Mouse (Mus musculus) right cerebral cortex, postnatal 25 days (tissue): ENCODE data around the gene Map6.
A peak's percentile ranks its signal among the peaks of the same experiment; 100 is the strongest.

Source experiments
- DNase-seq: peaks from one replicate; pipeline ENCODE4 v3.0.0; 2022

Map6 gene

DNA sequence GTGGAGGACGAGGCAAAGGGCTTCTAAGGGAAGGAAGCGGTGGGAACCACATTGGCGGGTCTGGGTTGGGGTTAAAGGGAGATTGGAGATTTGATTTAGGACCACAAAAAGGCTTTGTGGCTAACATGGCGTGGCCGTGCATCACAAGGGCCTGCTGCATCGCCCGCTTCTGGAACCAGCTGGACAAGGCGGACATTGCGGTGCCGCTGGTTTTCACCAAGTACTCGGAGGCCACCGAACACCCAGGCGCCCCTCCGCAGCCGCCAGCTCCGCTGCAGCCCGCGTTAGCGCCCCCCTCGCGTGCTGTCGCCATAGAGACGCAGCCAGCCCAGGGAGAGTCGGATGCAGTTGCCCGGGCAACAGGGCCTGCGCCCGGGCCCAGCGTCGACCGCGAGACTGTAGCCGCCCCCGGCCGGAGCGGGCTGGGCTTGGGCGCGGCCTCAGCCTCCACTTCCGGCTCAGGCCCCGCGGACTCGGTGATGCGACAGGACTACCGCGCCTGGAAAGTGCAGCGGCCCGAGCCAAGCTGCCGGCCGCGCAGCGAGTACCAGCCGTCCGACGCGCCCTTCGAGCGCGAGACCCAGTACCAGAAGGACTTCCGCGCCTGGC, 754 bp downstream of the Map6 start:
- peak; percentile 89 for DNase-seq

DNA sequence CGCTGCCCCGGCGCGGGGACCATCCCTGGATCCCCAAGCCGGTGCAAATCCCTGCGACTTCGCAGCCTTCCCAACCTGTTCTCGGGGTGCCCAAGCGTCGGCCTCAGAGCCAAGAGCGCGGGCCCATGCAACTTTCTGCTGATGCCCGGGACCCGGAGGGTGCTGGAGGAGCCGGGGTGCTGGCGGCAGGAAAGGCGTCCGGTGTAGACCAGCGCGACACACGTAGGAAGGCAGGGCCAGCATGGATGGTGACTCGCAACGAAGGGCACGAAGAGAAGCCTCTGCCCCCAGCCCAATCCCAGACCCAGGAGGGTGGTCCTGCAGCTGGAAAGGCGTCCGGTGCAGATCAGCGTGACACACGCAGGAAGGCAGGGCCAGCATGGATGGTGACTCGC, 1.3 kb downstream of the Map6 start:
- DNase-seq = no peak

DNA sequence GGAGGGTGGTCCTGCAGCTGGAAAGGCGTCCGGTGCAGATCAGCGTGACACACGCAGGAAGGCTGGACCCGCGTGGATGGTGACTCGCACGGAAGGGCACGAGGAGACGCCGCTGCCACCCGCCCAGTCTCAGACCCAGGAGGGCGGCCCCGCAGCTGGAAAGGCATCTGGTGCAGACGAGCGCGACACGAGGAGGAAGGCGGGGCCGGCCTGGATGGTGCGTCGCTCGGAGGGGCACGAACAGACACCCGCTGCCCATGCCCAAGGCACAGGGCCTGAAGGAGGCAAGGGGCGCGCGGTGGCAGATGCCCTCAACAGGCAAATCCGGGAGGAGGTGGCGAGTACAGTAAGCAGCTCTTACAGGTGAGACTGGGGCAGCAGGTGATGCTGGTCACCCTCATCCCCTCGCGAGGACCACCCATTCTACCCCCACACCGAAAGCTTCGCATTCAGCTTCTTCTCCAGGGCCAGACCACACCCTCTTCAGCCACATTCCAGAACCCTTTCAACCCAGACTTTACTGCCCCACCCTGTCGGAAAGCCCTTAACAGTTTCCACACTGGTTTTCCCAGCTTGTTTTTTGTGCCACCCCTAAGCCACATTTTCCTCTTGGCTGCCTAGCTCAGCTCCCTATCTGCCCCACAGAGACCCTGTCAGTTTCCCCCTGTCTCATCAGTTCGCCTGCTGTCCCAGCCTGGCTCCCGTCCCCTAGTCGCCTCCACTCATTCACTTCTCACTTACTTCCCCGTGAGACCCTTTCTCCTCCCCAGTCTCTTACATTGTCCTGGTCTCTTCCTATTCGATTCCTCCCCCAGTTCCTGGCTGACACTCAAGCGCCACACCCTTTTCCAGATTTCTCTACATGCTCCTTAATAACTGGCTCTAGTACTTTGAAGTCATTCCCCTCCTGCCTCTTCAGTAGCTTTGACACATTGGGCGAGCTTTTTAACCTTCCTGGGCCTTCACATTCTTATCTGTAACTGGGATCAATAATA, 2.0 kb downstream of the Map6 start:
- DNase-seq = no peak

DNA sequence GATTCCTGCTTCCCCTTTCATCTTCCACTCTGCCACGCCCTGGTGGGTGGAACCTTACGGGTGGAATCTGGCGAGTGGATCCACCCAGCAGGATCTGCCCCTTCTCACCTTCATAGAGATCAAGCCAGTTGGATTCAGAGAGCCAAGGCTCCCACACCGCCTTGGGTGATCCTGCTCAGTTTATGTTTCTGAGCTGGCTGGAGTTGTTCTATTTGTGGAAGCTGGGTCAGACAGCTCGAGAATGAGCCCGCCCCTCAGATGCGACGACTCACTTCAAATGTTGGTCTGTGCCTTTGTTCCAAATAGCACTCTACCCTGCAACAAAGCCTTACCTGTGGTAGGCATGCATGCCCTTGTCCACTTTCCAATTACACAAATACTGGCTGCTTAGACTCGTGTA, 4.4 kb downstream of the Map6 start:
- no peak for DNase-seq

DNA sequence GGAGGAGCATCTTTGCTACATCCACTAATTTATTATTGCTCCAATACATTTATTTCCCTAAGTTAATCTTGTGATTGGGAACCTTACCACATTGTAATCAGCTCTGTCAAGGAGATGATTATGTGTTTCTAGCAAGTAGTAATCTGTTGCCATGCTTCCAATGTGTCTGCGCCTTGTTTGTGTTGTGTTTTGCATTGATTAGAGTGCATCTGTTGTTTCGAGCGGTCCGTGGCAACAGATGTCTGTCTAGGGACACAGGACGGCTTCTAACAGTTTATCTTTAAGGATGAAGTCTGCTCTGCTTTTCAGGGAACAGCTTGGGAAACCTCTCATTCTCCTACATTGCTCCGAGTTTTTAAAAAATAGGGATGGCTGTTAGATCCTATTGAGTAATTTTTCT, 7.9 kb downstream of the Map6 start:
- DNase-seq = no peak

DNA sequence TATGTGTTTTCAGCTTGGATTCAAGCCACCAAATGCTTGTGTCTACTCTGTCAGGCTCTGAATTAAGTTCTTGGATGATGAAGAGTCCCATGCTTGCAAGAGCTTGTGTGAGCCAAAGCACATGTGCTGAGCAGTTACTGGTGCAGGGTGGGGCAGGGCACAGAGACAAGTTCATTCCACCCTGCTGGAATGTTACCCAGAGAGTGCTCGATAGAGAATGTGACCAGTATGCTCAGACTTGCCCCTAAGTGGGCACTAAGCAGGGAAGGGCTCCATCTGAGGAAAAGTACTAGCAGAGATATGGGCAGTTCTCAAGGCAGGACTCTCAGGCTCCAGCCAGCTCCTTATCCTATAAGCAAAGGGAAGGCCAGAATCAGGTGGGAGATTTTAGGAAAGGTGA, 9.4 kb downstream of the Map6 start:
- DNase-seq = no peak

DNA sequence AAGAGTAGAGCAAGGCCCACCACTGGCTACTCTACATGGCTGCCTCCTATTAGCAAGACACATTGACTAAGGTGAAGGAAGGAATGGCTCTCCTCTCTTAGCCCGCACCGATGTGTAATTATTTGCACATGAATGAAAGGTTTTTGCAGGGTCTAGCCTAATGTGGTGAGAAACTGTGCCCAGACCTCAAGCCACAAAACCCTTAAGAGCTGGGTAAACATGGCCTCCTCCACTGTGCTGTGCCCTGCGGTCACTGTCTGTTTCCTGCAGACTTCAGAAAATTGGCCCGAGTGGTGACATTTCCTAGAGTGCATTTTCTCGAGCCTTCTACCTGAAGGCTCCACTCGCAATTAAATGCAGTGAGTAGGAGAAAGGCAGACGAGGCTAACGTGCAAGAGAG, 11.1 kb downstream of the Map6 start:
- DNase-seq = no peak

DNA sequence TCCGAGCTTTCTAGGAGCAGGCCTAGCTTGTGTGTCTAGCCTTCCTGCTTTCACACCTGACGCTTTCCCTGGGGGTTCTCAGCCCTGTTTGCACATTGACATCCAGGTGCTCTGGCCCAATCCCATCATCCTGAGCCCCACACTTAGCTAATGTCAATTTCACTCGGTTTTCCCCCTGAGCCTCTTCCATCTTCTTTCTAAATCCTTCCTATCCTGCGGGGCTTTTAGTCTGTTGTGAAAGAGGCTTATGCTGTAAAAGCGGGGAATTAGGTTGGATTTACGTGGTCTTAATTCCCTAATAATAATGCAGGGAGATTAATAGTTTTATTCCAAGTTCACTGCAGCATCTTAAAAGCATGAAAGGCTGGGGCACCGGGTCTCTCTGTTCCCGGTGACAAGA, 12.3 kb downstream of the Map6 start:
- no peak for DNase-seq

DNA sequence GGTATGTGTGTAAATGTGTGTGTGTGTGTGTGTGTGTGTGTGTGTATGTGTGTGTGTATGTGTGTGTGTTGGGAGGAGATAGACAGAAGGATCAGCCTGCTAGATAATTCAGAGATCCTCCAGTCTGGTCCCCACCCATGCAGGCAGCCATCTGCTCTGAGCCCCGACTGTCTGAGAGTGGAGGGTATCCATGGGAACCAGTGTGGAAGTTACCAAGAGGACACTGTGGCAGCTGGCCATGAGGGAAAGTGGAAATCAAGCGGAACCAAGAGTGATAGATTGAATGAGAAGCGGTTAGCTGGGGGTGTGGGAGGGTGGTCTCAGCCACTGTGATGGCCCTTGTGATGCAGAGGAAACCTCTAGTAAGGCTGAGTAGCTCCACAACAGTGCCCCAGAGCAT, 20.0 kb downstream of the Map6 start:
- peak; percentile 60 for DNase-seq

DNA sequence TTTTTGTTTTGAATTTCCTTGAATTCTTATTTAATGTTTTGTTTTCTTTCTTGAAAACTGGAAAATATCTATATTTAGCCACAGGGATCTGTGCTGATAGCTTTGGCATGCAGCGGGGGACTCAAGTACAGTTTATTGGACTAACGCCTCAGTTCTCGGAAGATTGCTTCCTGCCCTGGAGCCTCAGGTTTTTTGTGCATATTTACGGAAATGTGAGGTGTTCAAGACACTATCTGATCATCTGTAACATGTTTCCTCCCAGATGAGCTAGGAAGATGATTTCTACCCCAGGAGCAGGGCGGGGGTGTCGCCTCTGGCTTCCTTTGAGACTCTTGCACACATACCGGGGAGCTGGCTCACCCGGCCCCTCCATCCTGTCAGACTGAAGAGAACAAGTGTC, 22.8 kb downstream of the Map6 start:
- DNase-seq = no peak

DNA sequence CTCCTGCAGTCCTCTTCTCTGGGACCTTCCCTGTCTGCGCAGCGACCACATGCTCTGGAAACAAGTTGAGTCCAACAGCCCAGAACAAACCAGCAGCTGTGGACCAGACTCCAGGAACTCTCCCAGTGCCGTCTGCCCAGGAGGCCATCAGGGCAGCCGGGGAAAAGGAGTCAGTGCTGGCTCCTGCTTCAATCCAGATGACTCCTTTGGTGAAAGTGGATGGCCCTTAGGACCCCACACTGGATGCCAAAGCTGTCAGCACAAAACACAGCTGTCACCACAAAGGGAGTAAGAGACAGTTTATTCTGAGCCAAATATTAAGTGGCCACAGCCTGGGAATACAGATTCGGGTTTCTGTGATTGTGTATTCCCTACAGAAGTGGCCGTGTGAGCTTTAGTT, 23.7 kb downstream of the Map6 start:
- no peak for DNase-seq

DNA sequence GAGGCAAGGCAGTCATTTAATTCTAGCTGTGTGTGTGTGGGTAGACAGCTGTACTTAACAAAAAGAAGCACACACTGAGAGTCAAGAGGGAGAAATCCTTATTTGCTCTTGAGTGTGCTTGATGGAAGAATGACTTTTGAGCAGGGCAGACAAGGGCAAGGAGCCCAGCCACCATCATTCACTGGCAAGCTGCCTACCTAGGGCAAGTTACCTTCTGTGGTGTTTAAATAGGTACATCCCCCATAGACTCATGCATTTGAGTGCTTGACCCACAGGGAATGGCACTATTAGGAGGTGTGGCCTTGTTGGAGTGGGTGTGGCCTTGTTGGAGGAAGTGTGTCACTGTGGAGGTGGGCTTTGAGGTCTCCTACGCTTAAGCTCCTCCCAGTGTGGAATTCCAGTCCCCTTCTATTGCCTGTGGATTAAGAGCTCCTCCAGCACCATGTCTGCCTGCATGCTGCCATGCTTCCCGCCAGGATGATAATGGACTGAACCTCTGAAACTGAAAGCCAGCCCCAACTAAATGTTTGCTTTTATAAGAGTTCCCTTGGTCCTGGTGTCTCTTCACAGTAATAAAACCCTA, 27.0 kb downstream of the Map6 start:
- no peak for DNase-seq

DNA sequence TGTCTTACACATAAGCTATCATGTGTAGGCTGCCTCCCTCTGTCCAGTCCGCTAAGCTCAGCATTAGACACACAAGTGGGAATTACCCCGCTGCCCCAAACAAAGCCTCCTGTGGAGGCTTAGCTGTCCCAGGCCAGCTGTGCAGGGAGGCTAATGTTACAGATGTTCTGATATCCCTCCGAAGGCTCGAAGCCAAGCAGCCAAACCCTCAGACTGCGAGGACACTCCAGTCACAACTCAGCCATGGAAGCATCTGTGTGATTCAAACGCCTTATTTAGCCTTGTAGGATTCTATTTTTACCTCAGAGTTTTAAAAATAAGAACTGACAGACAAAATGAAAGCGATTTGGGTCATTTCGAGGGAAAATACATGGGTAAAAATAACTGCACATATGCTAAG, 27.9 kb downstream of the Map6 start:
- peak; percentile 21 for DNase-seq

DNA sequence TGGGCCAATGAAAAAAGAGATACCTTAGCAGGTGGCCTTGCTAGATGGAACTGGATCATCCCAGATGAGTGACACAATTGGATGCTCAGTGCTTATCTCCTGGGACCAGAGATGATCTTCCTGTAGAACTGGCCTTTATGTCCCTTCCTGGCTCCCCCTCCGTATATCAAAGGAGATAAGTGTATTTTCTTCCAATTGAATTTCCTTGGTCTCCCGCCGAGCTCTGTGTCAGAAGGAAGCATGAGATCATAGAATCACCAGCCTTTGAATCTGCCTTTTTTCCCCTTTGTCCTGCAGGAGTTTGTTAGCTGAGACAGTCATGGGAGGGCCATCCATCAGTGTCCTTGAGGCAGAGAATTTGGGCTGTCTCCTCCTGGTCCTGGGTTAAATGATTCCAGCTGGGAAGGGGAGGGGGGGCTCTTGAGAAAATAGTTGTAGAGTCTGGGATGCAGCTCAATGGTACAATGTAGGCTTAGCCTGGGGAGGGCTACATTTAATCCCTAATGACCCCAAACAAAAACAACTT, 33.5 kb downstream of the Map6 start:
- no peak for DNase-seq

DNA sequence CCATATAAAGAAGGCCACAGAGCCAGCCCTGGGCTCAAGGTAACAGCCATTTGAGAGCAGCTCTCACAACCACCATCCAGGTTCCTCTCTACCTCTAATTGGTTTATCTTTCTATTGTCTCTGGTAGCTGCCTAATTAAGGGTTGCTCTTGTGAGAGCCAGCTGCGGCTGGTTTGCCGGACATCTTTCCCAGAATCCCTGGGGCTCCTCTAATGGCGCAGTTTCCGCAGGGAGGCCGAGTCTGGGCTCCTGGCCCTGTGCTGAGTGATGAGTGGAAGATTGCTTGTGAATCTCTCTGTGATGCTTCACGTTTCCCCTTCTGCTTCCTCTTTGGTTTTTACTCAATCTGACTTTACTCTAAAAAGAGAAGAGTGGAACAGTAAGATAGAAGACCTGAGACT, 36.8 kb downstream of the Map6 start:
- no peak for DNase-seq

DNA sequence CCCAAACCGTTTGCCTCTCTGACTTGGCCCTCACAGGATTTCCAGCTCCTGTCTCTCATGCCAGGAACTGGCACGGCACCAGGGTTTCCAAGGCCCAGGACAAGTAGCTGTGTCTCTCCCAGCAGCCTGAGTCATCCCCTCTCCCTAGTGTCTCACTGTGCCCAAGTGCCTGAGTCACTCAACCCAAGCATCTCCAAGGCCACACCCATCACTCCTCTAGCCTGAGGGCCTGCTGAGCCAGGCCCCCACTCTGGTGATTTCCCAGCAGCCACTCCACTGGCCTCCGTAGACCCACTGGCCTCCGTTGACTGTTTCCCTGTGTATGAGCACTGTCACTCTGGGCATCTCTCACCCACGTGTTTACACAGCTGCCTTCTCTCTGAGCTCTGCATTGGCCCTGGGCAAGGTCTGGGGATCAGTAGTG, 37.7 kb downstream of the Map6 start:
- peak; percentile 31 for DNase-seq

DNA sequence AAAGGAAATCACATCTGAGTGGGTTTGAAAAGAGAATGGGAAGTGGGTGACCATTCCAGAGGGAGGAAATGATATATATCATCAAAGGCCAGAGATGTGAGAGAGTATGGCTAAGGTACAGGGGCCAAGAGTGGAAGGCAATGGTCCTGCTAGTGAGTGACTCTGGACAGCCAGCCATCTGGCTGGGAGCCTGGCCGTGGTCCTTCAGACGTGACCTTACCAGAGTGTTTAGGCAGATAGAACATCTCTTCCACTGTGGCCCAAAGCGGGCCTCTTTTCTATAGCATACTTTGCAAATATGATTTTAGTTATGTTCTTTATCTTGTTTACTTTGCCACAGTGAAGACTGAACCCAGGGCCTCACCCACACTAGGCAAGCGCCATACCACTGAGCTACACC, 38.4 kb downstream of the Map6 start:
- no peak for DNase-seq

DNA sequence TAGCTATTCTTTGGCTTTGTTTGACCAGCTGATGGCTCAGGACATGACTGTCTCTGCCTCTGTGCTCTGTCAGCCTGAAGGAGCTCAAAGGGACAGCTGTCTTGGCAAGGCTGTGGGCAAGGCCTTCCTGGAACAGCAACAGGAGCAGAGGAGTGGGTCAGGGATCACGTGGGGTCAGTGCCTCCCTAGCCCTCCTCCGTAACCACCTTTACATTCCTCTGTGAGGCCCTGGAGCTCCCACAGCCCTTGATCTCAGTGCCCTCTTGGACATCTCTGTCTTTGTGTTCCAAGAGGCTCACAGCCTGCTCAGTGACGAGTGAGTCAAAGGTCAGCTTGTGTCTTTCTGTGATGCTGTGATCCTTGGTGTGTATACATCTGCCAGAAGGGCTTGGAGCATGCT, 39.4 kb downstream of the Map6 start:
- no peak for DNase-seq

DNA sequence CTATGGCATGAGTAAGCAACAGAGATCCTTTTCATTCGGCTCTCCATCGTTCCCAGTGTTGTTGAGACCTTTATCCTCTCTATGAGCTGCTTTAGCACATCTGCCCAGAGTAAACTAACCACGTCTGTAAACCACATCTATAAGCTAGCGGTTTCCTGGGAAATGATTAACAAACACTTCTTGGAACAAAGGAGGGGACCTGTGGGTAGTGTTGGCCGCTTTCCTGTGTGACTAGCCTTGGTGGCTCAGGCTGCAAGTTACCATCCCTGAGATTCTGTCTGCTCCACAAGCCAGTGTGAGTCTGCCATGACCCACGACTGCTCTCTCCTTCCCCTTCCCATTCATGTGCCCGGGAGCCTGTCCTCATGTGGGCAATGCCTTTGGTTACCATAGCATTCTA, 44.2 kb downstream of the Map6 start:
- no peak for DNase-seq

DNA sequence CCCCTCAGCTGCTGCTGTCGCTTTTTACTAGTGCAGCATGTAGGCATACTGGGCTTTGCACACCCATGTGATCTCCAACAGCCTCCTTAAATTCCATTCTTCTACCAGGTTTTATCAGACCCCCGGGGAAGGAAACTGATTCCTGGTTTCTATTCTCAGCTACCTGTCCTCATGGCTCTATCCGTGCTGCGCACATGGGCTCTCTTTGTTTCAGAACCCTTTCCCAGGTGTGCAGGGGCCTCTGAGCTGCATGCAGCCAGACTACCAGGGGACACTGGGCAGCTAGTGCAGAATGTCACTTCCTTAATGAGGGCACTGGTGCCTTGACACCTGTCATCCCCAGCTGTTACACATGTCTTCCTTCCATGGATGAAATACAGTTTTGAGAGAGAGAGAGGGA, 44.8 kb downstream of the Map6 start:
- no peak for DNase-seq

DNA sequence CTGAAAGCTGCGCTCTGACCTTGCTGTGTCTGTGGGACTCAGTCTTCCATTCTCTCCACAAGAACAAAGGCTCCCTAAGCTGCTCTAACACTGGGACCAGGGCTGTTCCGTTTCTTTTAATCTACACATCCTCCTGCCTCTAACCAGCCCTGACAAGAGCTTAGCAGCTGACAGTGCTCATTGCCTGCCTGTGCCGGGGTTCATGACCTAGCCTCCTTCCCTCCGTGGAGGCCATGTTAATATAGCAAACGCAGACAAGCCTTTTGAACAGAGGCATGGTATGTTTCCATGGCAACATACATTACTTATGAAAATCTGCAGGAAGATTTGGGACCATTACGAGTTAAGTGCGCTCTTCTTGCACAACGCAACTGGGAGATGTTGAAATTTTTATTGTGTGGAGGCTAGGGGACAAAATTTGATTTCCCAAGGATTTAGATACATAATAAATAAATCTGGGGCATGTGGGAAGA, 45.5 kb downstream of the Map6 start:
- no peak for DNase-seq

DNA sequence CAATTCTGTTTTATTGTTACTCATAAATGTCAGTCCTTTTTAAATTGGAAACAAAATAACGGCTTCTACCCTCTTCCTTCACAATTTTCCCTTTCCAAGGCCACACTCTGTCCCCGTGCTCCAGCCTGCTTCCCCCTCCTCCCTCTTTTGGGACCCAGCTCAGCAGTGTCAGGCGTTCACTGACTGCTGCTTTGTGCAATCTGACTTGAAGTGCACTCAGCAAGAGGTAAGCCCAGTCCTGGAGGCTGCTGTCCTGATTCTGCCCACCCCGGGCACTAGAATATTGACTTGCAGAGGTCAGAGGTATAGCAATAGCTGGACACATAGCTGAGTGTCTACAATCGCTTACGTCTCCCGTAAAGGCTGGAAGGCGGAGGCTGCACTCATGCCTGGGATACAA, 46.0 kb downstream of the Map6 start:
- no peak for DNase-seq

DNA sequence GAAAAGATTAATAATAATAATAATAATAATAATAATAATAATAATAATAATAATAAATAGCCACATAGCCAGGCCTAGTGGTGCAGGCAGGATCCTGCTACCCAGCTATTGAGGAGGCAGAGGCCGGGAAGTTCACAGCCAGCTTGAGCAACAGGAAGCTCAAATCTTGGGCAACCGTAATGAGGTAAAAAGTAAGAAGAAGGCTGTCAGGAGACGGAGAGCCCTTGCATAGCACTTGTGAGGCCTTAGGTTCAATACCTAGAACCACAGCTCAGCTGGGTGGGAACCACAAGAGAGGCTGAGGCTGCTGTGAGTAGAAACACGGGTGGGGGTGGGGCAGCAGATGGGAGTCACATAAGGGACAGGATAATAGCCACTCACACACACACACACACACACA, 47.3 kb downstream of the Map6 start:
- no peak for DNase-seq

DNA sequence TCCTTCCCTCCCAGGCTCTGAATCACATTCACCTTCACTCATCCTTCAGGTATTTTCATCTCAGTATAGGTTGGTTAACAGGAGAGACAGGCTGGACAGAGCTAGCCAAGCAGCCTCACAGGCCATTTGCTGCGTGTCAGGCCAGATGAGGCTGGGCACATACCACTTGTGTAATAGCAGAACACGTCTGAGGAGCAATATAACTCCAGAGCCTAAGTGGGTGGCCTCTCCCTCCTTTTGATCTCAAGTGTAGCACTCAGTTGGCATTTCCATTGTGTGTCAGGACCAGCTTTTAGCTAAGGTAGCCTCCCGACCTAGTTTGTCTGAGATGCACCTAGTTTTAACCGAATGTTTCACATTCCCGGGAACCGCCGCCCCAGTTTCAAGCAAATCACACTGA, 49.0 kb downstream of the Map6 start:
- DNase-seq = no peak
